Mouse (Mus musculus): ENCODE data around the gene Abcb7. TPM values are rescaled to one million over a fixed set of nuclear protein-coding genes. Genes with fewer than 3 reads are reported as not detected.
"Not testable (repeated sequence)": the region's sequence is repeated elsewhere in the genome, so short reads cannot be mapped to it uniquely, and the experiment has no call there.

Gene Abcb7
- 8.1 and 10.4 TPM in 2 replicates for polyA plus RNA-seq (2012; rRNA removed)

GRCm38 (mm10) chrX:104413183-104413983, at the start of gene Abcb7:
Gene Abcb7, minus strand, starts transcription at chrX:104413856.
- TF ChIP-seq POLR2A (IDR thresholded peaks at IDR 0.05; ENCODE audit: borderline replicate concordance, extremely low read depth, insufficient read depth, insufficient read length, poor library complexity, severe bottlenecking) = peak; percentile 56; the same call in 1 of the 2 replicates
- no peak for TF ChIP-seq CTCF (IDR thresholded peaks at IDR 0.05; ENCODE audit: borderline replicate concordance, extremely low read depth, insufficient read depth, insufficient read length)
- DNase-seq (ENCODE audit: low read depth) = peak; percentile 95

GRCm38 (mm10) chrX:104461755-104462154, 48.1 kb upstream of the Abcb7 start:
- TF ChIP-seq CTCF (IDR thresholded peaks at IDR 0.05; ENCODE audit: borderline replicate concordance, extremely low read depth, insufficient read depth, insufficient read length) (no peak), POLR2A (IDR thresholded peaks at IDR 0.05; ENCODE audit: borderline replicate concordance, extremely low read depth, insufficient read depth, insufficient read length, poor library complexity, severe bottlenecking) (no peak)
- no peak for DNase-seq (ENCODE audit: low read depth)

GRCm38 (mm10) chrX:104452433-104452832, 38.8 kb upstream of the Abcb7 start:
- no peak for TF ChIP-seq CTCF (IDR thresholded peaks at IDR 0.05; ENCODE audit: borderline replicate concordance, extremely low read depth, insufficient read depth, insufficient read length)
- TF ChIP-seq POLR2A (IDR thresholded peaks at IDR 0.05; ENCODE audit: borderline replicate concordance, extremely low read depth, insufficient read depth, insufficient read length, poor library complexity, severe bottlenecking) = no peak
- DNase-seq (ENCODE audit: low read depth) = no peak

DNA sequence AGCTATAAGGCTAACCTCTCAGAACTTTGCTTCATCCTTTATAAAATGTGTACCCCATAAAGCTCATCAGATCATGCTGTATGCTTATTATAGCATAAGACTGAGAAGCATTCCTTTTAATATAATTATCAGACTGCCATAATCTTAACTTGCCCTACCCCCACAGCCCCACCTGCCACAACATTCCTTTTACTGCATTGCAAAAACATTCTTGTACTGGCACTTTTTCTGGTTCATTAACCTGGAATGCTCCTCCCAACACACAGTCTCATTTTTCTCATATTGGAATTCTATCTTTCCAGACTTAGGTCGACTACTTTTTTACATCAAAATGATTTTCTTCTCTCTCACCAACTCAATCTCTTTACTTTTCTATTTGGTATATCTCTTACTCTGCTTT, 19.8 kb upstream of the Abcb7 start:
- DNase-seq (ENCODE audit: low read depth) = no peak
- TF ChIP-seq POLR2A (IDR thresholded peaks at IDR 0.05; ENCODE audit: borderline replicate concordance, extremely low read depth, insufficient read depth, insufficient read length, poor library complexity, severe bottlenecking) (no peak), CTCF (IDR thresholded peaks at IDR 0.05; ENCODE audit: borderline replicate concordance, extremely low read depth, insufficient read depth, insufficient read length) (no peak)

GRCm38 (mm10) chrX:104428108-104428507, 14.5 kb upstream of the Abcb7 start:
- no peak for DNase-seq (ENCODE audit: low read depth)
- no peak for TF ChIP-seq POLR2A (IDR thresholded peaks at IDR 0.05; ENCODE audit: borderline replicate concordance, extremely low read depth, insufficient read depth, insufficient read length, poor library complexity, severe bottlenecking)

DNA sequence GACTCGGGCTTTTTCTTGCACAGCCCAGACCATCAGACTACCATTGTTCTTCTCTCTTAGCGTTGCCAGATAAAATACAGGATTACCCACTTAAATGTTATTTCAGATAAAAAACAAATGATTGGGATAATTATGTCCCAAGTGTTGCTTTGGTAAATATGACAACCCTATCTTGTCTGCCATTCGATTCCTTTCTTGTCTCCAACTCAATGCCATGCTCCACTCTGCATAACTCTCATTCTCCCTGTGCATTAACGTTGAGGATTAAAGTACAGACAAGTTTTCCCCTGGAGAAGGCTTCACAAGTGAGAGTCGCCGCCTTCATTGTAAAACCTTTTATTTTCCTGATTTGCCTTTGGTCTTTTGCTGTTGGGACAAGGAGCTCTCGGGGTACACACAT, 339 bp upstream of the Abcb7 start:
- TF ChIP-seq POLR2A (IDR thresholded peaks at IDR 0.05; ENCODE audit: borderline replicate concordance, extremely low read depth, insufficient read depth, insufficient read length, poor library complexity, severe bottlenecking) = no peak
- TF ChIP-seq CTCF (IDR thresholded peaks at IDR 0.05; ENCODE audit: borderline replicate concordance, extremely low read depth, insufficient read depth, insufficient read length) = no peak
- DNase-seq (ENCODE audit: low read depth) = no peak

DNA sequence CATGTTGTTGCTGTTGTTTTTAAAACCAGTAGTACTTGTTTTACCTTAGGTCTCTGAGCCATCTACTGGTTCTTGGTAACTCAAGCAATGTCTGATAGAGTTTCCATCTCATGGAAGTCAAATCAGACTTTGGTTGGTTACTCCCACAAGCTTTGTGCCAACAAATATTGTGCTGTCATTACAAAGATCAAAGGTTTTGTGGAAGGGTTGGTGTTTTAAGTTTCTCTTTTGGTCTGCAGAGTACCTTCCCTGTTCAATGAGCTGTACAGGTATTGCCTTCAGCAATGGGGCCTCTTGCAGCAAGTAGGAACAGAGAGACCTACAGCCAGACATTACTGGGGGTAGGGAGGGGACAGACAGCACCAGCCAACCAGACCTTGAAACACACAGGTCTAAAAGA, 5.5 kb downstream of the Abcb7 start:
- TF ChIP-seq POLR2A (IDR thresholded peaks at IDR 0.05; ENCODE audit: borderline replicate concordance, extremely low read depth, insufficient read depth, insufficient read length, poor library complexity, severe bottlenecking) (no peak), CTCF (IDR thresholded peaks at IDR 0.05; ENCODE audit: borderline replicate concordance, extremely low read depth, insufficient read depth, insufficient read length) (no peak)
- no peak for DNase-seq (ENCODE audit: low read depth)

DNA sequence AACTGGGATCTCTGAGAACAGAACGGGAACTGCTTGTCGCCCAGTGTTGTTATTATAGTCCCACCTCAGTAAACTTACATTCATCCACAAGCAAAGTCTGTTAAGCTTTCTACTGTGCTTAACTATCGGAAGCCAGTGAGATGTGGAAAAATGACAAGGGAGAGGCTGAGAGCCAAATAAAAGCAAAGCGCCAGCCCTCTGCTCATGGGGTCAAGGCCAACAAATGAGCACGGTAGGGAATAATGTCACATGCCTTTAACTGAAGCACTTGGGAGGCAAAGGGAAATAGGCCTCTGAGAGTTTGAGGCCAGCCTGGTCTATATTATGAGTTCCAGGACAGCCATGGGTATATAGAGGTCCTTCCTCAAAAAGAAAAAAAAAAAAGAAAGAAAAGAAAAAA, 11.2 kb downstream of the Abcb7 start:
- no peak for DNase-seq (ENCODE audit: low read depth)
- no peak for TF ChIP-seq CTCF (IDR thresholded peaks at IDR 0.05; ENCODE audit: borderline replicate concordance, extremely low read depth, insufficient read depth, insufficient read length)
- TF ChIP-seq POLR2A (IDR thresholded peaks at IDR 0.05; ENCODE audit: borderline replicate concordance, extremely low read depth, insufficient read depth, insufficient read length, poor library complexity, severe bottlenecking) = no peak

- TF ChIP-seq POLR2A (IDR thresholded peaks at IDR 0.05; ENCODE audit: borderline replicate concordance, extremely low read depth, insufficient read depth, insufficient read length, poor library complexity, severe bottlenecking) (no peak), CTCF (IDR thresholded peaks at IDR 0.05; ENCODE audit: borderline replicate concordance, extremely low read depth, insufficient read depth, insufficient read length) (no peak)
- no peak for DNase-seq (ENCODE audit: low read depth)
Measured at GRCm38 (mm10) chrX:104401134-104401533, 12.5 kb downstream of the Abcb7 start.

DNA sequence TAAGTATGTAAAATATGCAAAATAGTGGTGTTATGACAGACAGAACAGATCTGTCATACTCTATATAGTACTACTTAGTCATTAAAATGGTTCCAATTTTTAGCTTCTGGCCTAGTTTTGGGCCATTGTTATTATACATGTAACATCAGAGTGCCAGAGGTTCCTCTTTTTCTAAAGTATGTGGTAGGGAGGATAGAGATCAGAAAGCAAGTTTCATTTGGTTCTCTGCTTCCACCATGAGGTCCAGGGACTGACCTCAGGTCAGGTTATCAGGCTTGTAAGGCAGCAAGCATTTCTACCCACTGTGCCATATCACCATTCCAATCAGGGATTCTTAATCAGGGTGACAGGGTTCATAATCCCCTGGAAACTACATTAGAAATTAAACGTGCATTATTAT, 16.1 kb downstream of the Abcb7 start:
- TF ChIP-seq CTCF (IDR thresholded peaks at IDR 0.05; ENCODE audit: borderline replicate concordance, extremely low read depth, insufficient read depth, insufficient read length) = no peak
- TF ChIP-seq POLR2A (IDR thresholded peaks at IDR 0.05; ENCODE audit: borderline replicate concordance, extremely low read depth, insufficient read depth, insufficient read length, poor library complexity, severe bottlenecking) = no peak
- no peak for DNase-seq (ENCODE audit: low read depth)

DNA sequence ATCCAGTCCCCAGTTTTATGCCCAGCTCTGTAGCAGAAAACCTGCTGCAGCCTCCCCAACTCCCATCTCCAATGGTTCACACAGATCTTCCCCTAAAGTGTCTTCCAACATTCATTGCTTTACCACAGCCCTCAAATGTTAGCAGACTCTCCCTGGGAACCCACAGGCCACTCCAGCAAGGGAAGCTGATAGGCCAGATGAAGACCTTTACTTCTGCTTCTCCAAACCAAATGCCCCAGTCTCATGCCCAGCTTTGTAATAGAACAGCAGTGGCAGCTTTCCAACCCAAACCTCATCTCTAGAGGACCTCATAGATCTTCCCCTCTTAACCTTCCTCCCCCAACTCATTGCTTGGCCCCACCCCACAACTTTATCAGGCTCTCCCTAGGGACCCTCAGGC, 54.0 kb downstream of the Abcb7 start:
- no peak for DNase-seq (ENCODE audit: low read depth)
- TF ChIP-seq POLR2A (IDR thresholded peaks at IDR 0.05; ENCODE audit: borderline replicate concordance, extremely low read depth, insufficient read depth, insufficient read length, poor library complexity, severe bottlenecking) (no peak), CTCF (IDR thresholded peaks at IDR 0.05; ENCODE audit: borderline replicate concordance, extremely low read depth, insufficient read depth, insufficient read length) (no peak)

DNA sequence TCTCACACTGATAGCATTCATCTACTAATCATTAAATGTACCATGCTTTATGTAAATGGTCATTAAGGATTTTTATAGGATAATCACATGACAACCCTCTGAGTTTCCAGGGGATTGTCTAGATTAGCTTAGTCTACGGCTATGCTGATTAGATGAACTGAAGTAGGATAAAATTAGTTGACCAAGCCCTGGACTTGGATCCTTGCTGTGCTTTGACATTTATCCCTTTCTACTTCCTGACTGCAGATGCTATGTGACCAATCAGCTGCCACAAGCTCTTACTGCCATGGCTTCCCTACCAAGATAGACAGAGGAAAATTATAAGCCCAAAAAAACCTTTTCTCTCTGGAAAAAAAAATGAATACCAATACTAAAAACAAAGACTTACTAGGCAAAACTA, 57.8 kb downstream of the Abcb7 start:
- no peak for TF ChIP-seq POLR2A (IDR thresholded peaks at IDR 0.05; ENCODE audit: borderline replicate concordance, extremely low read depth, insufficient read depth, insufficient read length, poor library complexity, severe bottlenecking)
- no peak for TF ChIP-seq CTCF (IDR thresholded peaks at IDR 0.05; ENCODE audit: borderline replicate concordance, extremely low read depth, insufficient read depth, insufficient read length)
- no peak for DNase-seq (ENCODE audit: low read depth)

DNA sequence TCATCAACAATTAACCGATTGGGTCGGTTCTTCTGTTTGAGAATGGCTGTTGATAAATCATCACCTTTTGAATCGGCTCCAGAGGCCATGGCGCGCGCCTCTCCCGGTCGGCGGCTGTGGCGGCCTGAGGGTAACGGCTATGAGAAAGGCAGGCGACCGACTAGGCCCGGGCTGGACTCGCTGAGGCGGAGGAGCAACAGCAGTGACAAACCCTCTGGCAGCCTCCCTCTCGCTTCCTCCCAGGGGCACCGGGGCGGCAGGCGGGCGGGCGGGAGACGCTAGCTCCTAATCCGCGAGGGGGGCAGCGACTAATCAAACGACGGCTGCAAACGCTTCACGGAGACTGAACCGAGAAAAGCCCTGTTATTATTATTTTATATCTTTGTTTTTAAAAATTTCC, 65.5 kb downstream of the Abcb7 start:
- not testable (repeated sequence) for DNase-seq (ENCODE audit: low read depth)
